Mouse (Mus musculus): ENCODE data around the gene Hras. TPM values are rescaled to one million over a fixed set of nuclear protein-coding genes. Genes with fewer than 3 reads are reported as not detected.
A peak's percentile ranks its signal among the peaks of the same experiment; 100 is the strongest.

Hras gene
- 10 to 100 TPM; 87.8 to 99.7 TPM for total RNA-seq (2021)
- long read RNA-seq, experiment 1, transcript Hras-201 (6 exons, 2,828 nt), result major isoform, 17 of 39 reads
- long read RNA-seq, experiment 1, transcript Hras-202 (5 exons, 1,199 nt), result major isoform, 17 of 39 reads
- long read RNA-seq, experiment 1, partial matches to known transcripts, result 3 of 39 reads
- long read RNA-seq, experiment 1, other reads (novel, unspliced or antisense), result 2 of 39 reads
- long read RNA-seq, experiment 2, transcript Hras-207 (6 exons, 2,272 nt), result minor isoform, 6 of 114 reads
- long read RNA-seq, experiment 2, transcript Hras-202 (5 exons, 1,199 nt), result minor isoform, 30 of 114 reads
- long read RNA-seq, experiment 2, transcript Hras-201 (6 exons, 2,828 nt), result major isoform, 71 of 114 reads
- long read RNA-seq, experiment 2, partial matches to known transcripts, result 3 of 114 reads
- long read RNA-seq, experiment 2, other reads (novel, unspliced or antisense), result 4 of 114 reads

- peak; percentile 97 for DNase-seq (ENCODE audit: low spot score in 2 of 2)
Observed at GRCm38 (mm10) chr7:141193948-141194347, at the start of gene Hras, which contains the start of gene Lrrc56. Gene Hras (minus strand): TSS chr7:141194005. Gene Lrrc56 (plus strand): TSS chr7:141194157.

- DNase-seq (ENCODE audit: low spot score in 2 of 2), result no peak
Observed at GRCm38 (mm10) chr7:141231551-141231950, 37.7 kb upstream of the Hras start.

GRCm38 (mm10) chr7:141231111-141231510 lies 37.3 kb upstream of the Hras start:
- DNase-seq (ENCODE audit: low spot score in 2 of 2), result no peak

- no peak for DNase-seq (ENCODE audit: low spot score in 2 of 2)
Observed at GRCm38 (mm10) chr7:141230570-141230969, 36.8 kb upstream of the Hras start.

- no peak for DNase-seq (ENCODE audit: low spot score in 2 of 2)
Observed at GRCm38 (mm10) chr7:141229702-141230101, 35.9 kb upstream of the Hras start.

GRCm38 (mm10) chr7:141228279-141229067 lies 34.7 kb upstream of the Hras start, which contains the start of gene Phrf1:
Gene Phrf1 (plus strand): TSS chr7:141228784.
- DNase-seq (ENCODE audit: low spot score in 2 of 2), result peak; percentile 96 to 97

GRCm38 (mm10) chr7:141227796-141228195 lies 34.0 kb upstream of the Hras start:
- no peak for DNase-seq (ENCODE audit: low spot score in 2 of 2)

GRCm38 (mm10) chr7:141226535-141226934 lies 32.7 kb upstream of the Hras start:
- no peak for DNase-seq (ENCODE audit: low spot score in 2 of 2)

- DNase-seq (ENCODE audit: low spot score in 2 of 2), result no peak
Observed at GRCm38 (mm10) chr7:141222696-141223215, 29.0 kb upstream of the Hras start.

GRCm38 (mm10) chr7:141222126-141222467 lies 28.3 kb upstream of the Hras start:
- no peak for DNase-seq (ENCODE audit: low spot score in 2 of 2)

GRCm38 (mm10) chr7:141221249-141222125 lies 27.7 kb upstream of the Hras start:
- peak; percentile 89 to 90 for DNase-seq (ENCODE audit: low spot score in 2 of 2)

GRCm38 (mm10) chr7:141220377-141220776 lies 26.6 kb upstream of the Hras start:
- DNase-seq (ENCODE audit: low spot score in 2 of 2), result no peak

GRCm38 (mm10) chr7:141219558-141220099 lies 25.8 kb upstream of the Hras start:
- DNase-seq (ENCODE audit: low spot score in 2 of 2), result no peak

- DNase-seq (ENCODE audit: low spot score in 2 of 2), result no peak
Observed at GRCm38 (mm10) chr7:141218557-141219133, 24.8 kb upstream of the Hras start.

GRCm38 (mm10) chr7:141218141-141218540 lies 24.3 kb upstream of the Hras start:
- no peak for DNase-seq (ENCODE audit: low spot score in 2 of 2)

GRCm38 (mm10) chr7:141217343-141218013 lies 23.7 kb upstream of the Hras start:
- no peak for DNase-seq (ENCODE audit: low spot score in 2 of 2)

- no peak for DNase-seq (ENCODE audit: low spot score in 2 of 2)
Observed at GRCm38 (mm10) chr7:141216894-141217293, 23.1 kb upstream of the Hras start.

- DNase-seq (ENCODE audit: low spot score in 2 of 2), result peak; percentile 29 to 43
Observed at GRCm38 (mm10) chr7:141215880-141216733, 22.3 kb upstream of the Hras start.

Data from adrenal gland, adult 18-20 months (tissue).